Mouse (Mus musculus) small intestine, adult 2 months (tissue): Measurements from ENCODE around the gene Slc47a2.

Experiments
- CTCF ChIP-seq: fragments of 200-500 bp; IDR thresholded peaks from 2 replicates; pipeline ENCODE4 v1.5.1; 2012; ENCODE audit warnings: low read depth, mild to moderate bottlenecking, control low read depth, inconsistent platforms, low read length, moderate library complexity, mixed read lengths; ENCODE audit not compliant: insufficient replicate concordance, insufficient read length; ENCODE audit errors: extremely low read depth
- POLR2A ChIP-seq: fragments of 200-500 bp; IDR thresholded peaks from 2 replicates; pipeline ENCODE4 v1.6.1; 2012; ENCODE audit warnings: low read depth, mild to moderate bottlenecking, control low read depth, inconsistent platforms, low read length, moderate library complexity

DNA sequence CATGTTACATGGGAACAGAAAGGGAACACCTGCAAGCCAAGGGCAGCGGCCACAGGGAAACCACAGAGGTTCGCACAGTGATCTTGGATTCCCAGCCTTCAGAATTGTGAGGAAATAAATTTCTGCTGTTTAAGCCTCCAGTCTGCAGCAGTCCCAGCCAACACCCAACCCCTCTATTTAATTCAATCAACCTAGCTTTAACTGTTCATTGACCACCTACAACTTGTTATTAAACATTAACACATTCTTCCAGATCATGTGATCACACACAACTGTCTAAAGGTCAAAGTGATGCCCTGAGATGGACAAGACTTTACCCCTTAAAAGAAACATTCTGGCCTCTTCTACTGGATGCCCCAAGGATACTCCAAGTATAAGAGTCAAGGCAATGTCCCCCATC is 26.0 kb upstream of the Slc47a2 start:
- TF ChIP-seq CTCF = no peak
- TF ChIP-seq POLR2A = no peak
